Comparison of ENCODE assay signal across 16 mouse cellular contexts in the genomic region with DNA sequence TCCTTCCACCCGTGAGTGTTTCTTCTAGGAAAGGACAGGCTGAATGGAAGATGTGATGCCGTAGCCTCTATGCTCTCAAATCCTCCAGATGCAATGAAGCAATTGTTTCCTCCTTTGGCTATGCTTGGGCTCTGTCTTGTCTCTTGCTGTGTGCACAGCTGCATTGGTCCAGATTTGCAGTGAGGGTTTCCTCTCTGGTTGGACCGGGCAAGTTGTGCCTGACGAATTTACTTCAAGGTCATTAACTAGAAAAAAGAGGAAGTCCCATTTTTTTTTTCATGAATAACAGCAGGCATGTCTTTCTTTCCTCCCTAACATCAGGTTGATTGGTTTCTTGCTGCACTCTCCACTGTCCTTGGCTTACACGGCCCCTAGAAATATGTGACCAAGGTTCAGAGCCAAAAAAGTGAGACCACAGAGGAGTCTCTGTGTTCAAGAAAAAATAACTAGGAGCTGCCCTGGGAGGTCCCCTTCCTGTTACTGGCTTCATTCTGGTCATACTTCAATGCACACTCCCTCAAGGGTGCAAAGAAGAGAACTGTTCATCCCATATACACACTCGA.
DNase-seq lines count a peak whose midpoint lies in the region; ATAC-seq and TF ChIP-seq lines count a peak whose summit lies in the region.
"Had no signal": no experiment of that assay in that cellular context is flagged by ENCODE, and none has a peak within 500 bp of the region (broad histone marks: within the 10 kb centered on the region; RNA-seq: fewer than 3 reads in every experiment).

No protein-coding gene starts in this region.

- no peak overlapping the region for H3K9ac ChIP-seq in hindbrain, postnatal 0 days (replicated peaks; ENCODE audit: low read length)
- H3K9ac ChIP-seq in hindbrain, embryonic 16.5 days (ENCODE audit: low read depth, low read length), result no peak overlapping the region
- H3K9ac ChIP-seq in kidney, embryonic 16.5 days (replicated peaks; ENCODE audit: low read length), result no peak overlapping the region
- H3K9ac ChIP-seq: embryonic facial prominence, embryonic 13.5 days; limb, embryonic 13.5 days had no signal

- no peak for DNase-seq in hindbrain, postnatal 0 days (ENCODE audit: low spot score)
- peak; percentile 21 to 51 for DNase-seq in spleen, adult 2 months (ENCODE audit: low read depth in 1 of 2, low spot score in 2 of 2)
- DNase-seq in spleen, adult 12 weeks (ENCODE audit: low spot score), result no peak
- DNase-seq in layer of hippocampus, adult 18-20 months (ENCODE audit: low spot score in 2 of 2), result no peak
- DNase-seq in adrenal gland, adult 2 months, result no peak
- DNase-seq in thymus, postnatal 36 days, result no peak
- DNase-seq: cerebellum, adult 9-11 months; gastrocnemius, postnatal 36 days; heart, postnatal 10 days; lung, postnatal 36 days; right cerebral cortex, postnatal 14 days had no signal

- no peak overlapping the region for H3K4me2 ChIP-seq in hindbrain, postnatal 0 days (ENCODE audit: low read depth, low read length)
- H3K4me2 ChIP-seq in hindbrain, embryonic 16.5 days (ENCODE audit: low read length), result no peak overlapping the region
- 0 out of 2 replicates have a peak overlapping the region, but pooled peaks have one; percentile 9 for H3K4me2 ChIP-seq in kidney, embryonic 16.5 days (replicated peaks; ENCODE audit: low read depth, low read length)
- H3K4me2 ChIP-seq: embryonic facial prominence, embryonic 13.5 days; limb, embryonic 13.5 days had no signal

- no peaks in the 10 kb centered on the region for H3K4me1 ChIP-seq in hindbrain, postnatal 0 days (ENCODE audit: insufficient read depth, low read length)
- H3K4me1 ChIP-seq in hindbrain, embryonic 16.5 days (ENCODE audit: control insufficient read depth, insufficient read depth, low read depth, low read length), result no peaks in the 10 kb centered on the region
- peaks cover 11% of the 10 kb centered on the region for H3K4me1 ChIP-seq in spleen, adult 2 months (ENCODE audit: control insufficient read depth, insufficient read depth, insufficient read length)
- peaks cover 17% of the 10 kb centered on the region for H3K4me1 ChIP-seq in kidney, embryonic 16.5 days (ENCODE audit: insufficient read depth, low read length)
- H3K4me1 ChIP-seq: embryonic facial prominence, embryonic 13.5 days had no signal

- no peaks in the 10 kb centered on the region for H3K9me3 ChIP-seq in hindbrain, postnatal 0 days (ENCODE audit: low read length)
- no peaks in the 10 kb centered on the region for H3K9me3 ChIP-seq in hindbrain, embryonic 16.5 days (ENCODE audit: control insufficient read depth, low read length)
- no peaks in the 10 kb centered on the region for H3K9me3 ChIP-seq in kidney, embryonic 16.5 days (ENCODE audit: low read length)
- H3K9me3 ChIP-seq: embryonic facial prominence, embryonic 13.5 days; limb, embryonic 13.5 days had no signal

- no peak for TF ChIP-seq CTCF in hindbrain, postnatal 0 days (IDR thresholded peaks at IDR 0.05; ENCODE audit: low read depth)
- no peak for TF ChIP-seq CTCF in spleen, adult 2 months (IDR thresholded peaks at IDR 0.05; ENCODE audit: extremely low read depth, insufficient read depth, insufficient read length, insufficient replicate concordance)

- no peak for TF ChIP-seq POLR2A in spleen, adult 2 months (IDR thresholded peaks at IDR 0.05; ENCODE audit: low read depth, low read length)

- no peaks in the 10 kb centered on the region for H3K36me3 ChIP-seq in hindbrain, postnatal 0 days (ENCODE audit: insufficient read depth, low read length)
- H3K36me3 ChIP-seq in hindbrain, embryonic 16.5 days (ENCODE audit: control insufficient read depth, insufficient read depth, low read length), result no peaks in the 10 kb centered on the region
- H3K36me3 ChIP-seq in spleen, adult 2 months (ENCODE audit: control insufficient read depth, insufficient read depth, low read length), result peaks cover 5% of the 10 kb centered on the region; the same call in 1 of the 2 replicates
- H3K36me3 ChIP-seq in kidney, embryonic 16.5 days (ENCODE audit: insufficient read depth, low read length), result no peaks in the 10 kb centered on the region
- H3K36me3 ChIP-seq: embryonic facial prominence, embryonic 13.5 days; limb, embryonic 13.5 days had no signal

- WGBS in hindbrain, postnatal 0 days, result 34% methylated on average over 6 of the region's 6 CpGs
- 34% methylated on average over 6 of the region's 6 CpGs for WGBS in hindbrain, embryonic 16.5 days
- 13% methylated on average over 6 of the region's 6 CpGs for WGBS in spleen, adult 2 months
- WGBS in kidney, embryonic 16.5 days, result 32% methylated on average over 6 of the region's 6 CpGs

- H3K27me3 ChIP-seq in hindbrain, postnatal 0 days (ENCODE audit: insufficient read depth, low read length), result no peaks in the 10 kb centered on the region
- H3K27me3 ChIP-seq in hindbrain, embryonic 16.5 days (replicated peaks; ENCODE audit: control insufficient read depth, insufficient read depth, low read length), result no peaks in the 10 kb centered on the region
- H3K27me3 ChIP-seq in spleen, adult 2 months (ENCODE audit: control insufficient read depth, insufficient read depth, low read length), result no peaks in the 10 kb centered on the region
- H3K27me3 ChIP-seq in kidney, embryonic 16.5 days (ENCODE audit: insufficient read depth, low read length), result no peaks in the 10 kb centered on the region
- H3K27me3 ChIP-seq: embryonic facial prominence, embryonic 13.5 days; limb, embryonic 13.5 days had no signal

- H3K4me3 ChIP-seq in hindbrain, postnatal 0 days (ENCODE audit: low read length), result no peak overlapping the region
- no peak overlapping the region for H3K4me3 ChIP-seq in hindbrain, embryonic 16.5 days (ENCODE audit: low read length)
- no peak overlapping the region for H3K4me3 ChIP-seq in spleen, adult 2 months (ENCODE audit: extremely low read depth, insufficient read depth, insufficient read length)
- no peak overlapping the region for H3K4me3 ChIP-seq in kidney, embryonic 16.5 days (ENCODE audit: low read length)
- H3K4me3 ChIP-seq: embryonic facial prominence, embryonic 13.5 days; limb, embryonic 13.5 days had no signal

- peak; percentile 32; the same call in 1 of the 2 replicates for ATAC-seq in hindbrain, postnatal 0 days
- no peak for ATAC-seq in hindbrain, embryonic 16.5 days
- ATAC-seq in kidney, embryonic 16.5 days (ENCODE audit: low FRiP score, low TSS enrichment), result peak; percentile 85
- ATAC-seq: forebrain, embryonic 14.5 days had no signal

- H3K27ac ChIP-seq in hindbrain, postnatal 0 days, result no peak overlapping the region
- no peak overlapping the region for H3K27ac ChIP-seq in hindbrain, embryonic 16.5 days (ENCODE audit: low read depth, low read length)
- H3K27ac ChIP-seq in spleen, adult 2 months (ENCODE audit: insufficient read depth, low read length), result peak overlapping the region; percentile 7; the same call in 1 of the 2 replicates
- peak overlapping the region; percentile 83 for H3K27ac ChIP-seq in kidney, embryonic 16.5 days (ENCODE audit: low read length)
- H3K27ac ChIP-seq: embryonic facial prominence, embryonic 13.5 days; limb, embryonic 13.5 days had no signal

Comparison
In these comparisons a context has a peak if more than half of its experiments do, and no peak if none do; other contexts are left out.
1. DNase-seq: peak in spleen, adult 2 months (2 of 2); none in hindbrain, postnatal 0 days (single experiment), spleen, adult 12 weeks (single experiment), layer of hippocampus, adult 18-20 months (0 of 2), adrenal gland, adult 2 months (single experiment) and thymus, postnatal 36 days (0 of 2).
2. H3K27ac ChIP-seq: peak in spleen, adult 2 months (single experiment) and kidney, embryonic 16.5 days (single experiment); none in hindbrain, postnatal 0 days (single experiment) and hindbrain, embryonic 16.5 days (single experiment).